Mouse (Mus musculus) heart, adult 2 months (tissue): Measurements from ENCODE around the gene Slc19a2. TPM values are rescaled to one million over a fixed set of nuclear protein-coding genes. Genes with fewer than 3 reads are reported as not detected.
A peak's percentile ranks its signal among the peaks of the same experiment; 100 is the strongest.

Source experiments
- DNase-seq, 2 experiments: peaks; one replicate each; pipeline ENCODE4 v3.0.0; 2021
- H3K27ac ChIP-seq: fragments of 200-600 bp; 2 replicates; pipeline ENCODE4 v1.8.1; 2022
- H3K27me3 ChIP-seq: fragments of 200-500 bp; 2 replicates; pipeline ENCODE4 v1.6.1; 2012; ENCODE audit warnings: mild to moderate bottlenecking, low read length, inconsistent platforms, mixed read lengths; ENCODE audit not compliant: control insufficient read depth, insufficient read depth
- H3K36me3 ChIP-seq: fragments of 200-500 bp; 2 replicates; pipeline ENCODE4 v1.6.1; 2012; ENCODE audit warnings: low read length, inconsistent platforms; ENCODE audit not compliant: control insufficient read depth, insufficient read depth
- H3K4me1 ChIP-seq: fragments of 200-500 bp; 2 replicates; pipeline ENCODE4 v1.6.1; 2011; ENCODE audit warnings: low read length; ENCODE audit not compliant: control insufficient read depth, insufficient read depth
- H3K4me3 ChIP-seq: fragments of 200-600 bp; 2 replicates; pipeline ENCODE4 v1.8.1; 2022
- H3K79me2 ChIP-seq: fragments of 200-500 bp; replicated peaks from 2 replicates; pipeline ENCODE4 v1.6.1; 2012; ENCODE audit warnings: mild to moderate bottlenecking, inconsistent platforms, low read length, moderate library complexity, mixed read lengths; ENCODE audit not compliant: control insufficient read depth, insufficient read depth
- H3K9ac ChIP-seq: fragments of 200-500 bp; 2 replicates; pipeline ENCODE4 v1.6.1; 2012; ENCODE audit warnings: low read depth, mild to moderate bottlenecking, control low read depth, inconsistent platforms, low read length, mixed read lengths
- CTCF ChIP-seq: fragments of 200-600 bp; IDR thresholded peaks from 2 replicates; pipeline ENCODE4 v1.8.1; 2022; ENCODE audit warnings: antibody characterized with exemption, mild to moderate bottlenecking, moderate library complexity
- EP300 ChIP-seq: fragments of 200-500 bp; IDR thresholded peaks from 2 replicates; pipeline ENCODE4 v1.6.1; 2011; ENCODE audit warnings: low read depth, low read length, control low read depth; ENCODE audit not compliant: insufficient read depth
- POLR2A ChIP-seq: fragments of 200-500 bp; IDR thresholded peaks from 2 replicates; pipeline ENCODE4 v1.6.1; 2011; ENCODE audit warnings: mild to moderate bottlenecking, low read depth, low read length, control low read depth; ENCODE audit not compliant: insufficient read depth
- WGBS: fragments of 180-500 bp; shearing (Covaris S2); methylation state at CpG from one replicate; pipeline ENCODE4 v1.1.7; 2018; 5-methylcytosine and 5-hydroxymethylcytosine counted together
- intact Hi-C: fragments of 180-260 bp; cut with DNase I; formaldehyde crosslinking; loops from one replicate; pipeline ENCODE4 v1.15.1; 2025
- polyA plus RNA-seq: library from polyadenylated mRNA; depleted of rRNA; stranded (reverse); fragments of >200 nt; gene quantifications from 2 replicates; pipeline ENCODE4 v1.2.3, GENCODE M21; 2012
- total RNA-seq, 2 experiments: library from RNA; stranded (reverse); gene quantifications; 2 replicates each; pipeline ENCODE4 v1.2.3; 2021

The Slc19a2 gene
- total and polyA plus RNA-seq, 3 experiments = 5.0 to 7.8 (median 7.6) TPM

DNA sequence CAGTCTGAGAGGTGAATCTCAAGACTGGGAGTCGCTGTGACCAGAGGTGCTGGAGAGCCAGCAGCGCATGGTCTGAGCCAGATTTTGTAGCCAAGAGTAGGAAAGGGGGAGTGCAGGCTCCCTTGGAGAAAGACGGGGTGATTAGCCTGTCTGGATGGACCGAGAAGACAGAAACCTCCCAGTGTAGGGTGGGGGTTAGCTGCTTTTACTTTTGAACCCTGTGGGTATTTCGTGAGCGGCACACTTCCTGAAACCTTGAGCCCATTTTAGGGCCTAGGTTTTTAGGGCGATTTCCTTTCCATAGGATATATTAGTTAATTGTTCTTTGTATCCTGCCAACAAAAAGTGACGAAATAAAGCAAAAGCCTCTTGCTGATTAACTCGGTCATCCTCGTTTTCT is 875 bp upstream of the Slc19a2 start:
- Histone ChIP-seq H3K9ac (peak overlapping the region; percentile 22), H3K27me3 (no peaks in the 10 kb centered on the region), H3K27ac (peak overlapping the region; percentile 91), H3K36me3 (no peaks in the 10 kb centered on the region), H3K79me2 (no peaks in the 10 kb centered on the region), H3K4me1 (peaks cover 6% of the 10 kb centered on the region), H3K4me3 (peak overlapping the region; percentile 66)
- TF ChIP-seq CTCF (no peak), EP300 (no peak)
- intact Hi-C loops = no loop called here
- peak; percentile 33 to 41 for DNase-seq
- 11% methylated on average over 10 of the region's 10 CpGs for WGBS

DNA sequence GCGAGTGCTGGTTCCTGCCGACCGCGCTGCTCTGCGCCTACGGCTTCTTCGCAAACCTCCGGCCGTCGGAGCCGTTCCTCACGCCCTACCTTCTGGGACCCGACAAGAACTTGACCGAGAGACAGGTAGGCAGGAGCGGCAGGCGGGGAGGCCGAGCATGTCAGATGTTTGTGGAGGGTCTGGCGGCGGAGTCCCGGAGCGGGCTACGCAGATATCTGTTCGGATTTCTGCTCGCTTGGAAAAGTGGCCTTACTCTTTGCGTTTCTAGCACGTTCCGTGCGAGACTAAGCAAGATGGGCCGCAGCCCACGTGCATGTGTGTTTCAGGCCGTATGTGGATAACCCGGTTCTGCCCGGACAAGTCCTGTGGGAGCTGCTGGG is 476 bp downstream of the Slc19a2 start:
- peak overlapping the region; percentile 86 for H3K9ac ChIP-seq
- no peaks in the 10 kb centered on the region for H3K27me3 ChIP-seq
- under 1% methylated on average over 33 of the region's 33 CpGs for WGBS
- TF ChIP-seq POLR2A (no peak), CTCF (no peak), EP300 (no peak)
- H3K27ac ChIP-seq = peak overlapping the region; percentile 81
- intact Hi-C loops = loop anchor here (1.0 kb wide), 2 partner anchors 26 to 58 kb away; partner anchors contain the start of genes Blzf1 and Ccdc181
- peaks cover 6% of the 10 kb centered on the region for H3K4me1 ChIP-seq
- no peak for DNase-seq
- H3K4me3 ChIP-seq = peak overlapping the region; percentile 90
- no peaks in the 10 kb centered on the region for H3K36me3 ChIP-seq
- no peaks in the 10 kb centered on the region for H3K79me2 ChIP-seq

DNA sequence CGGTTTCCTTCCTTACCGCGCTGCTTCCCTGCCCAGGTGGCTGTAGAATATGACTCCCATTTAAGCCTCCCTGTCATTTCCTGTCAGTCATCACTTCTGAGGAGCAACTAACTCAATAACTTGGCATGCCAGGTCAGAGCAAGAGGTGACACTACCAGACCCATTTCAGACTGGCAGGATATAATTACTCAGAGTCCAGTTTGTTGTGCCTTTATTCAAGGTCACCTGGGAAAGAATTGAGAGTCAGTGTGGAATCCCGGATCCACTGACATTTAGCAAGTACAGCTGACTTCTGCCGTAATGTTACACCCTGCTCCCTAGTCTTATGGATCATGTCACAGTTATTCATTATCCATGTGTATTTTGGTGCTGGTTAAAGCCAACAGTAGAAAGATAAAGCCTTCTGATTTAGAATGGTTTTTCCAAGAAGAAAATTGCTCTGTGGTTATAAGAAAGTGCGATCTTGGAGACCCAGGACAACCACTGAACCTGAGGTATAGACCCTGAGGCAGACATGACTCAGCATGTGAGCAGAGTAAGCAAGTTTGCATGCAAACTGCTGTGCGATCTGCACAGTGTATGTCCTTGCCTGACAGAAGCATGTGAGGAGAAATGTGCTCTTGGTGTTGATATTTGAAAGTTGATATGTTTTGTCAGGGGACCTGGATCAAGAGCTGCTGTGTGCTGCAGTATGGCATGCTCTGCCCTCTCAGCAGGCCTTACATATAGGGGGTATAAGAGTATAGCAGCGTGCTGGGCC is 1.7 kb downstream of the Slc19a2 start:
- Histone ChIP-seq H3K27ac (peak overlapping the region; percentile 81), H3K4me3 (peak overlapping the region; percentile 90; the same call in 1 of the 2 replicates), H3K4me1 (peaks cover 6% of the 10 kb centered on the region), H3K79me2 (no peaks in the 10 kb centered on the region), H3K9ac (0 out of 2 replicates have a peak overlapping the region, but pooled peaks have one; percentile 8), H3K36me3 (no peaks in the 10 kb centered on the region), H3K27me3 (no peaks in the 10 kb centered on the region)
- WGBS = 52% methylated on average over 8 of the region's 8 CpGs
- intact Hi-C loops = no loop called here
- no peak for DNase-seq
- TF ChIP-seq POLR2A (no peak), CTCF (no peak), EP300 (no peak)

DNA sequence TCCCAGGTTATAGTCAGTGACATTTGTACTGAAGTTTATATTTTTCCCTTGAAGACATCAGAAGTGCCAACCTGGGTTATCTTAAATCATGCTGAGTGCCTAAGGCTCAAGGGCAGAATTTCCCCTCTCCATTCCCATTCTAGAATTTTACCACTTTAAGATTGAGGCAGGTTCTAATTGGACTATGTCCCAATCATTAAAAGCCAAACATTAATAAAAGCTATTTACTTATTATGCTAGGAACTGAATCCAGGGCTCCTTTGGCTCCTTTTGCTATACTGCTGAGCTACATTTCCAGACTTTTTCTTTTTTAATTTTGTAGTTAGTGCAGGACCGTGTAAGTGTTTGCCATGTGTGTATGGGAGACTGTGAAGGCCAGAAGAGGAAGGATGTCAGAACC is 2.6 kb downstream of the Slc19a2 start:
- Histone ChIP-seq H3K4me3 (no peak overlapping the region), H3K9ac (no peak overlapping the region), H3K4me1 (peaks cover 6% of the 10 kb centered on the region), H3K27me3 (no peaks in the 10 kb centered on the region), H3K27ac (peak overlapping the region; percentile 81; the same call in 1 of the 2 replicates), H3K79me2 (no peaks in the 10 kb centered on the region), H3K36me3 (no peaks in the 10 kb centered on the region)
- 88% methylated on average over 1 of the region's 1 CpGs for WGBS
- DNase-seq = no peak
- intact Hi-C loops = no loop called here
- TF ChIP-seq EP300 (no peak), POLR2A (no peak), CTCF (no peak)

DNA sequence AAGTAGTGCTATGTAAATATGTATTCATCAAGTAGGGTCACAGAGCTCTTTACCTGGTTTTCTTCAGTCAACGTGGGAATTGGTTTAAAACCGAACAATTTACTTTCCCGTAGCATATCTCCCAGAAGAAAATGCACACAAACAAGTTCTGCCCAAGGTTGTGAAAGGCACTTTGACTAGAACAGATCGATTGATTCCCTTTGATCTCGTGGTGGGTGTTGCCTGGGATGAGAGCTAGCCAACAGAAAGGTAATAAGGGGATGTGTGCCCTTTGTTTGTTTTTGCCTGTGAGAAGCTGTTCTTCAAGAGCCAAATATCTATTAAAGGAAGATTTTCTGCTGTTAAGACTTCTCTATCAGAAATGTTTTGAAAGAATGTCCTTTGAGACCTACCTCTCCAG is 3.7 kb downstream of the Slc19a2 start:
- WGBS = 83% methylated on average over 5 of the region's 5 CpGs
- Histone ChIP-seq H3K27me3 (no peaks in the 10 kb centered on the region), H3K27ac (no peak overlapping the region), H3K9ac (no peak overlapping the region), H3K4me1 (peaks cover 6% of the 10 kb centered on the region), H3K4me3 (no peak overlapping the region), H3K79me2 (peaks cover 2% of the 10 kb centered on the region; the same call in 1 of the 2 replicates), H3K36me3 (no peaks in the 10 kb centered on the region)
- TF ChIP-seq POLR2A (no peak), EP300 (no peak), CTCF (no peak)
- intact Hi-C loops = no loop called here
- DNase-seq = no peak

DNA sequence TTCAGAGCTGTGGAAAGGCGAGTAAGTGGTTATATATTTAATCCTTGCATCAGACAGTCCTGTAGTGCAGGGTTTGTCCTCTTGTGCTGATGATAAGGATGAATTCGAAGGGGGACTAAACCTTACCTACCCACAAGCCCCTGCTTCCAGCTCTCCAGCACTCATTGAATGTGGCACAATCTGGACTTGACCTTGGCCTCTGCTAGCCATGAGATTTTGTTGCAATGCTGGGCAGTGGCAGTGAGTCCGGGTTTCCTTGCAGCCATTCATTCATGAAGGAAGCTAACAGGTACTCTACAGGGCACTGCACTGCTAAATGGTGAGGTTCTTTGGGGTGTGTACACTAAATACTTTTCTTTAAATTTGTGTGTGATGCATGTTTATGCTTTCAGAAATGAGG is 6.0 kb downstream of the Slc19a2 start:
- intact Hi-C loops = no loop called here
- Histone ChIP-seq H3K27me3 (no peaks in the 10 kb centered on the region), H3K4me3 (no peak overlapping the region), H3K27ac (no peak overlapping the region), H3K36me3 (no peaks in the 10 kb centered on the region), H3K4me1 (peaks cover 3% of the 10 kb centered on the region), H3K79me2 (peaks cover 2% of the 10 kb centered on the region; the same call in 1 of the 2 replicates), H3K9ac (no peak overlapping the region)
- no peak for TF ChIP-seq POLR2A
- no peak for TF ChIP-seq EP300
- no peak for TF ChIP-seq CTCF
- DNase-seq = no peak
- WGBS = 68% methylated on average over 3 of the region's 3 CpGs
